Mouse (Mus musculus) liver, embryonic 11.5 days (tissue): ENCODE data around the gene Diras2. TPM values are rescaled to one million over a fixed set of nuclear protein-coding genes. Genes with fewer than 3 reads are reported as not detected.
"Not testable (repeated sequence)": the region's sequence is repeated elsewhere in the genome, so short reads cannot be mapped to it uniquely, and the experiment has no call there.

ENCODE experiments used
- ATAC-seq: fragments of 200-750 bp; cut with Nextera tagmentation; replicated peaks from 2 replicates; pipeline ENCODE4 v1.8.0; 2017; ENCODE audit warnings: moderate number of reproducible peaks, mild to moderate bottlenecking, moderate TSS enrichment, moderate library complexity; ENCODE audit not compliant: low FRiP score
- DNase-seq: peaks from one replicate; pipeline ENCODE4 v3.0.0-alpha.2; 2017; ENCODE audit warnings: low spot score
- H3K27ac ChIP-seq: fragments of 300-500 bp; sonication (generic); 2 replicates; pipeline ENCODE4 v1.5.1; 2014; ENCODE audit warnings: mild to moderate bottlenecking, low read depth, low read length, control low read depth
- H3K27me3 ChIP-seq: fragments of 300-500 bp; sonication (generic); replicated peaks from 2 replicates; pipeline ENCODE4 v1.6.1; 2014; ENCODE audit warnings: low read length, mixed read lengths; ENCODE audit not compliant: control insufficient read depth, insufficient read depth
- H3K36me3 ChIP-seq: fragments of 300-500 bp; sonication (generic); 2 replicates; pipeline ENCODE4 v1.6.1; 2014; ENCODE audit warnings: mild to moderate bottlenecking, low read length, moderate library complexity, mixed read lengths; ENCODE audit not compliant: control insufficient read depth, insufficient read depth
- H3K4me1 ChIP-seq: fragments of 300-500 bp; sonication (generic); replicated peaks from 2 replicates; pipeline ENCODE4 v1.6.1; 2014; ENCODE audit warnings: low read length, mixed read lengths; ENCODE audit not compliant: control insufficient read depth, insufficient read depth
- H3K4me2 ChIP-seq: fragments of 300-500 bp; sonication (generic); 2 replicates; pipeline ENCODE4 v1.6.1; 2014; ENCODE audit warnings: mild to moderate bottlenecking, control low read depth, moderate library complexity
- H3K4me3 ChIP-seq: fragments of 300-500 bp; sonication (generic); 2 replicates; pipeline ENCODE4 v1.5.1; 2014; ENCODE audit warnings: low read depth, low read length, control low read depth
- H3K9ac ChIP-seq: fragments of 300-500 bp; sonication (generic); 2 replicates; pipeline ENCODE4 v1.6.1; 2014; ENCODE audit warnings: low read depth, low read length, control low read depth
- H3K9me3 ChIP-seq: fragments of 300-500 bp; sonication (generic); 2 replicates; pipeline ENCODE4 v1.6.1; 2016; ENCODE audit warnings: low read length, inconsistent platforms, mixed read lengths; ENCODE audit not compliant: control insufficient read depth
- WGBS: fragments of 180-500 bp; shearing (Covaris S2); extraction: QIAGEN DNeasy Blood & Tissue Kit; methylation state at CpG from one replicate; pipeline ENCODE4 v1.1.7; 2014; 5-methylcytosine and 5-hydroxymethylcytosine counted together
- polyA plus RNA-seq: library from polyadenylated mRNA; unstranded; fragments of >200 nt; fragmentation: Nextera tagmentation; extraction: Ambion mirVana; gene quantifications from 2 replicates; pipeline ENCODE4 v1.2.1, GENCODE M21; 2014

Diras2 gene
- polyA plus RNA-seq, 1 experiment from 2014 or later, result 0.05 TPM

DNA sequence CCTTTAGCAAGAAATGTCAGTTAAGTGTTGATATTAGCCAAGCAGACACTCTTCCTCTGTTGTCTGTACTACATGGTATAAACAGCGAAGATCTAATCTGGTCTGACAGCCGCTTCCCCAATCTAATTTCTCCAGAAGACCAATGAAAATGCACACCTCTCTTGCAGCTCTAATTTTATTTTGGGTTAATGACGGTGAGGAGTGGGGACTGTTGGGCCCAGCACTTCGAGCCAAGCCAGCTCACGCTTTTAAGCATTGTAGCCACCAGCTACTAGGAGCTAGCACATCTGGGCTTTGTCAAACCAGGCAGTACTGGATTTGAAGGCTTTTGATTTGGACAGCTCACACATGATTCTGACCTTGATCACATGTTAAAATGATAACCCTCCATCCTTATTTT is 14.1 kb downstream of the Diras2 start:
- DNase-seq (no peak), ATAC-seq (no peak)

DNA sequence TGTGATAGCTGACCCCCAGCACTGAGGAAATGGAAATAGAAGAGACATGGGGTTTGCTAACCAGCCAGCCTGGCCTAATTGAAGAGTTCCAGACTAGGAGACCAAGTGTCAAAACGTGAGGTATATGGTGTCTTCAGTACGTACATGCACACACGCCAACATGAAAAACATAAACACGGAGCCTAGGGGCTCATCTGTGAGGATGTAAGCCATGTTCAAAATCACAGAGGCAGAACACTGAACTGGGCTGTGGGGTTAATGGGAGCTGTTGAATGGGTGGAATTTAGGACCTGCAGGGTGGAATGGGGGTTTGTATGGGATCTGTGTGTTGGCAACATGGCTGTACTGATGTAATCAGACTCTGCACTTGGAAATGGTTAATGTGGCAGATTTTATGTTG is 14.5 kb downstream of the Diras2 start:
- 79% methylated on average over 4 of the region's 4 CpGs for WGBS
- H3K4me3 ChIP-seq, result no peak overlapping the region
- no peak overlapping the region for H3K27ac ChIP-seq
- no peaks in the 10 kb centered on the region for H3K4me1 ChIP-seq
- H3K36me3 ChIP-seq, result no peaks in the 10 kb centered on the region
- no peak overlapping the region for H3K4me2 ChIP-seq
- DNase-seq, result no peak
- ATAC-seq, result no peak
- H3K27me3 ChIP-seq, result no peaks in the 10 kb centered on the region
- no peak overlapping the region for H3K9ac ChIP-seq
- no peaks in the 10 kb centered on the region for H3K9me3 ChIP-seq

More for the DNA sequence above, 14.1 kb downstream of the Diras2 start:
- Histone ChIP-seq H3K9ac (no peak overlapping the region), H3K4me1 (no peaks in the 10 kb centered on the region), H3K9me3 (no peaks in the 10 kb centered on the region), H3K27me3 (no peaks in the 10 kb centered on the region), H3K4me3 (no peak overlapping the region), H3K27ac (no peak overlapping the region), H3K36me3 (no peaks in the 10 kb centered on the region), H3K4me2 (no peak overlapping the region)
- WGBS, result 76% methylated on average over 5 of the region's 5 CpGs

DNA sequence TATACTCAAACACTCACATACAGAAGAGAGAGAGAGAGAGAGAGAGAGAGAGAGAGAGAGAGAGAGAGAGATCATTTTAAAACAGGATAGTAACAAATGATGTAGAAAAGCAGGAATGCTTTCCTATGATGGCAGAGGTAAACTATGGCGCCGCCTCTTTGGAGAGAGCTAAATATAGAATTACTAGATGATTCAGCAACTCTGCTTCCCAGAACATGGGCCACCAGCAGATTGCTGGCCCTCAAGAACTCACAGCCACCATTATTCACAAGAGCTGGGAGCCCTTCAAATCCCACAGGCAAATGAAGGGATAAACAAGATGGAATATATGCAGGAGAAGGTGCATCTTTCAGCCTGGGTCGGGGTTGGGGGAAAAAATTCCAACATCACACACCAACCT is 15.0 kb downstream of the Diras2 start:
- DNase-seq (no peak), ATAC-seq (no peak)
- 57% methylated on average over 3 of the region's 3 CpGs for WGBS
- no peaks in the 10 kb centered on the region for H3K9me3 ChIP-seq
- H3K36me3 ChIP-seq, result no peaks in the 10 kb centered on the region
- H3K27me3 ChIP-seq, result no peaks in the 10 kb centered on the region
- H3K4me1 ChIP-seq, result no peaks in the 10 kb centered on the region
- no peak overlapping the region for H3K9ac ChIP-seq
- H3K4me3 ChIP-seq, result no peak overlapping the region
- H3K27ac ChIP-seq, result no peak overlapping the region
- no peak overlapping the region for H3K4me2 ChIP-seq

DNA sequence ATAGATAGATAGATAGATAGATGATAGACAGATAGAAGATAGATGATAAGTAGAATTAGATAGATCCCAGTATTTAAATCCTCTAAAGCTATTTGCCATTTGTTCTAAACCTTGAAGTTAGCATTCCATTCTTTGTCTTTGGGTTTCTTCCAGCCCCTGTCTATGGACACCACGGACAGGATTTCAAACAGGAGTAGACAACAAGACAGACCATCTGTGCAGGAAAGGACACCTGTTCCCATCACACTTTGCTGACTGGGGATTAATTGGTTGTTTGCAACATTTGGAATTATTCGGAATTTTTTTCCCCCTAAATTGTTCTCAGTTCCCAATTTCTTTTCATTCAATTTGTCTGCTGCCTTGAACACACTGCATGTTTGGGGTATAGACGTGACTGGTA is 17.5 kb downstream of the Diras2 start:
- H3K4me1 ChIP-seq, result no peaks in the 10 kb centered on the region
- H3K4me3 ChIP-seq, result no peak overlapping the region
- no peak overlapping the region for H3K9ac ChIP-seq
- H3K9me3 ChIP-seq, result no peaks in the 10 kb centered on the region
- 72% methylated on average over 3 of the region's 3 CpGs for WGBS
- H3K4me2 ChIP-seq, result no peak overlapping the region
- H3K27ac ChIP-seq, result no peak overlapping the region
- no peaks in the 10 kb centered on the region for H3K27me3 ChIP-seq
- DNase-seq, result no peak
- H3K36me3 ChIP-seq, result no peaks in the 10 kb centered on the region
- no peak for ATAC-seq

DNA sequence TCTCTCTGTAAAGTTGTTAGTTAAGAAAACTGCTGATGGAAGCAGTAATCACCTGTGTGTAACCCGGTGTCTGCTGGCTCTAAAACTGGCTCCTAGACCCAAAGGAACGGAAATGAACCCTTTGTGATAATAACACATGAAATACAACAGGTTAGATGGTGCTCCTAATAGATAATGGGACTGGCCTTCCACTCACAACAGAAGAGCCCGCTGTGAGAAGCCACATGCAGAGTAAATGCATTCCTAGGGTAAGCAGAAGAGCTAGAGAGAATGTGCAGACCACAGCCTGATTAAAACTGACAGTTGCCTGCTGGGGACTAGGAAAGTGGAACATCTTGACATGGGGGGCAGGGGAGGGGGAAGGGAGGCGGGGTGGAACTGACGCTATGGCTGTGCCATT is 18.7 kb downstream of the Diras2 start:
- Histone ChIP-seq H3K4me3 (no peak overlapping the region), H3K9ac (no peak overlapping the region), H3K9me3 (no peaks in the 10 kb centered on the region), H3K27me3 (no peaks in the 10 kb centered on the region), H3K27ac (no peak overlapping the region), H3K4me1 (no peaks in the 10 kb centered on the region), H3K36me3 (no peaks in the 10 kb centered on the region), H3K4me2 (no peak overlapping the region)
- DNase-seq, result no peak
- WGBS, result 38% methylated on average over 5 of the region's 5 CpGs
- ATAC-seq, result no peak

DNA sequence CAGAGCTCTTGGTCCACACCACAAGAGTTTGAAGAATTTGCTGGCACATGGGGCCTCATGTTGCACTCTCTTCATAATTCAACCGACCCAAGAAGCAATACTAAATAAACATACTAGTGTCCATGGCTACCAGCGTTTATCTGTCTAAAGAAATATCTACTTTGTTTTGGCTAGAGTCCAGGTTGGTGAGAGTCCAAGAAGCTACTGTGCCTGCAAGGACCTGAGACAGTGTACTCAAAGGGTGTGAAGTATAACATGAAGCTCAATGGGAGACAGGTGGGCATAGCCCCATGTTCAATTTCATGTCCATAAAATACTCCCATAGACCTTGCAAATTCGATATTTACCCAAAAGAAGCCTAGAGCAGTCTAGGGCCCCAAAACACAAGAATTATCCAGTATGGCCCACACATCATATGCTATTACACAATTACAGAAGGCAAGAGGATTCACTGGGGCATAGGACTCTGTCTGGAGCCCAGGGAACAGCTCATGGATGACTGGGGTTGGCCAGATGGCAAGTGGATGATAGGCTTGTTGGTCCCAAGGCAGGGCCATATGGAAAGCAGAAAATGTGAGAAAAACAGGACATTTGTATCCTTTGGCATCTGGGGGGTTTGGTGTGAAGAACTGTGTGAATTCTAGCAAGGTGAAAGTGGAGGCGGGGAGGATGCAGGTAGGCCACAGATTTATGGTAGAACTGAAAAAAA is 20.8 kb downstream of the Diras2 start:
- Histone ChIP-seq H3K9me3 (no peaks in the 10 kb centered on the region), H3K36me3 (no peaks in the 10 kb centered on the region), H3K4me2 (no peak overlapping the region), H3K9ac (no peak overlapping the region), H3K27me3 (no peaks in the 10 kb centered on the region), H3K4me1 (no peaks in the 10 kb centered on the region), H3K4me3 (no peak overlapping the region), H3K27ac (no peak overlapping the region)
- WGBS, result 75% methylated on average over 4 of the region's 4 CpGs
- ATAC-seq (no peak), DNase-seq (no peak)

DNA sequence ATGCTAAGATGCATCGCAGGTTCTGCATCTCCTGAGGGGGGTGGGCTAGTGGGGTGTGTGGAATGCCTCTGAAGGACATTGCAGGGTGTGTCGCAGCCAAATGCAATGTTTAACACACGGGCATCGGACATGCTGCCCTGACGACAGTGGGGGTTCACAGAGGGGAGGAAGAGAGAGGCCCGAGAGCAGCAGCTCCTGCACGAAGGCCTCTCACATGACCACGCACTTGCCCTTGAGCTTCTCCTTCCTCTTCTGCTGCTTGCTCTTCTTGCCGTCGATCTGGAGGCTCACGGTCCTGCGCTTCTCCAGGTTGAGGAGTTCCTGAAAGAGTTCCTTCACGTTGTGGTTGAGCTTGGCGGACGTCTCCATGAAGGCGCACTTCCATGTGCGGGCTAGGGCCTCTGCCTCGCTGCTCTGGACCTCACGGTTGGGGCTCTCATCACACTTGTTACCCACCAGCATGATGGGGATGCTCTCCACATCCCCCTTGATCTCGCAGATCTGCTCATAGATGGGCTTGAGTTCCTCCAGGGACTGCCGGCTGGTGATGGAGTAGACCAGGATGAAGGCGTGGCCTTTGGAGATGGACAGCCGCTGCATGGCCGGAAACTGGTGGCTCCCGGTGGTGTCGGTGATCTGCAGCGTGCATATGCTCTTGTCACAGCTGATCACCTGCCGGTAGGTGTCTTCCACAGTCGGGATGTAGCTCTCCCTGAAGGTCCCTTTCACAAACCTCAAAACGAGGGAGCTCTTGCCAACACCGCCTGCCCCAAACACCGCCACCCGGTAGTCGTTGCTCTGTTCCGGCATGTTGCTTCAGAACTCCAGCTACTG is 23.4 kb downstream of the Diras2 start:
- H3K4me1 ChIP-seq, result no peaks in the 10 kb centered on the region
- 0 out of 2 replicates have a peak, but pooled peaks cover 2% of the 10 kb centered on the region for H3K27me3 ChIP-seq
- H3K36me3 ChIP-seq, result no peaks in the 10 kb centered on the region
- ATAC-seq, result no peak
- no peak overlapping the region for H3K4me3 ChIP-seq
- no peaks in the 10 kb centered on the region for H3K9me3 ChIP-seq
- H3K4me2 ChIP-seq, result no peak overlapping the region
- 81% methylated on average over 35 of the region's 35 CpGs for WGBS
- H3K27ac ChIP-seq, result no peak overlapping the region
- DNase-seq, result no peak
- no peak overlapping the region for H3K9ac ChIP-seq

DNA sequence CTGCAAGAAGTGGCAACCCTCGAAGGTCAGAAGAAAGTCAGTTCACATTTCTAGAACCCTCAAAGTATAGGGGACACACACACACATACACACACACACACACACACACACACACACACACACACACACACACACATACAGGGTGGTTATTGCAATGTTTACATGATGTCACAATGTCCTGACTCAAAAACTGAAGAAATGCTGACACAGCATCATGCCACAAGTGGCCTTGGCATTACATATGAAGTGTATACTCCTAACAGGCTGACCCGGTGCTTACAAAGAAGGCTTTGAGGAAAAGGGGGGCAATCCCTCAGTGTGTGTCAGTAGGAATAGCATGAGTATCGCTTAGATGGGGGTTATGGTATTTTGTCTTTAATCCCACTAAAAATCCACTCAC is 24.3 kb downstream of the Diras2 start:
- H3K4me2 ChIP-seq, H3K27me3 ChIP-seq, H3K9ac ChIP-seq, DNase-seq, H3K27ac ChIP-seq, ATAC-seq, H3K4me3 ChIP-seq, H3K4me1 ChIP-seq, H3K36me3 ChIP-seq, H3K9me3 ChIP-seq: not testable (repeated sequence)
- 83% methylated on average over 3 of the region's 3 CpGs for WGBS
